Mouse (Mus musculus) limb, embryonic 14.5 days (tissue): ENCODE measurements at regions not wholly inside any gene's neighbourhood (a gene's known extent, or its start where the extent isn't known, plus 50 kb on each side); places are given as distances from the start of the nearest gene placed in this dataset.

Experiments
- ATAC-seq: fragments of 200-750 bp; cut with Nextera tagmentation; 2 replicates; pipeline ENCODE4 v1.8.0; 2017; ENCODE audit warnings: low read depth, moderate number of reproducible peaks, moderate TSS enrichment; ENCODE audit not compliant: low FRiP score
- DNase-seq: peaks from one replicate; pipeline ENCODE4 v3.0.0-alpha.2; 2015; ENCODE audit warnings: low spot score
- H3K27ac ChIP-seq: fragments of 300-500 bp; sonication (generic); replicated peaks from 2 replicates; pipeline ENCODE4 v1.5.1; 2014; ENCODE audit warnings: low read depth, mild to moderate bottlenecking, low read length, moderate library complexity, mixed read lengths
- H3K27me3 ChIP-seq: fragments of 300-500 bp; sonication (generic); 2 replicates; pipeline ENCODE4 v1.6.1; 2014; ENCODE audit warnings: low read length, mixed read lengths; ENCODE audit not compliant: control insufficient read depth, insufficient read depth
- H3K36me3 ChIP-seq: fragments of 300-500 bp; sonication (generic); 2 replicates; pipeline ENCODE4 v1.6.1; 2014; ENCODE audit warnings: mild to moderate bottlenecking, low read length, moderate library complexity, mixed read lengths; ENCODE audit not compliant: control insufficient read depth, insufficient read depth
- H3K4me1 ChIP-seq: fragments of 300-500 bp; sonication (generic); 2 replicates; pipeline ENCODE4 v1.6.1; 2014; ENCODE audit warnings: antibody characterized with exemption, low read length, mixed read lengths; ENCODE audit not compliant: control insufficient read depth, insufficient read depth
- H3K4me2 ChIP-seq: fragments of 300-500 bp; sonication (generic); replicated peaks from 2 replicates; pipeline ENCODE4 v1.6.1; 2014; ENCODE audit warnings: low read depth, mild to moderate bottlenecking, low read length, moderate library complexity; ENCODE audit not compliant: severe bottlenecking
- H3K4me3 ChIP-seq: fragments of 300-500 bp; sonication (generic); replicated peaks from 2 replicates; pipeline ENCODE4 v1.5.1; 2014; ENCODE audit warnings: low read length
- H3K9ac ChIP-seq: fragments of 300-500 bp; sonication (generic); 2 replicates; pipeline ENCODE4 v1.6.1; 2014; ENCODE audit warnings: mild to moderate bottlenecking, low read depth, low read length, moderate library complexity; ENCODE audit not compliant: severe bottlenecking
- H3K9me3 ChIP-seq: fragments of 300-500 bp; sonication (generic); 2 replicates; pipeline ENCODE4 v1.6.1; 2016; ENCODE audit warnings: low read length; ENCODE audit not compliant: control insufficient read depth
- POLR2A ChIP-seq: fragments of 200-500 bp; IDR thresholded peaks from 2 replicates; pipeline ENCODE4 v1.8.0; 2012; ENCODE audit warnings: inconsistent platforms, mild to moderate bottlenecking, moderate library complexity, borderline replicate concordance; ENCODE audit not compliant: insufficient read depth, insufficient read length; ENCODE audit errors: extremely low read depth
- WGBS: fragments of 180-500 bp; shearing (Covaris S2); extraction: QIAGEN DNeasy Blood & Tissue Kit; methylation state at CpG from one replicate; pipeline ENCODE4 v1.1.7; 2014; 5-methylcytosine and 5-hydroxymethylcytosine counted together

DNA sequence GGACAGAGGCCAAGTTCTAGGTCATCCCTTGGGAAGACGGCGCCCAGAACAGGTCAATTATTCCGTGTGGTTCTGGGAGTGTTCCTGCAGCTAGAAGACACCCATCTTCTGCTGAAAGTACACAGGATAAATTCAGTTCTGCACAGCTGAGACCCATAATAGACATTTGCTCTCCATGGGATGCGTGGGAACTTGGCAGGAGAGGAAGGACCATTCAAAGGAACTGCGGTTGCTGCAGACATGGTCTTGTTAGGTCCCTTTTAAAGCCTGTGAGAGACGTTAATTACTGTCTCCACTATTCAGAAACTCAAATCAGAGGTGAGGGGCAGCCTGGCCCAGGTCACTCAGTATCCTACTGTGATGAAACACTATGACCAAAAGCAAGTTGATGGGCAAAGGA is 130.4 kb downstream of the Cdc5l start:
- WGBS = 85% methylated on average over 6 of the region's 6 CpGs
- ATAC-seq = no peak
- no peak for TF ChIP-seq POLR2A

DNA sequence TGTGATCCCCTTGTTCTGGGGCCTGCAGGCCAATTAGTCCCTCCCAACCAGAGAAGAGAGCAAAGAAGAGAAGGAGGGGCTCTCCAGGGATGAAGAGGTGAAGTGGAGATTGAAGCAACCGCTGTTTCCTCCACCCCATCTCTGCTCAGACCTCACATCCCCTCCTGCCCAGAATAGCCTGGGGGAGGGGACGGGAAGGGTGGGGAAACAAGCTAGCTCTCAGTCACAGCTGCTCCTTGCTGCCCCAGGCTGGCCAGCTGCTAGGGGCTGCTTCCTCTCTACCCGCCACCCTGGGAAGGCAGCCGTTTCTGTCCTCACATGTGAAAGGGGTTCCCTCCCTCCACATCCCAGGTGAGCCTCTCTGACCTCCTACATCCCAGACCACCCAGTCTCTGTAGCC is 135.2 kb downstream of the Cdc5l start:
- Histone ChIP-seq H3K9ac (no peak overlapping the region), H3K9me3 (no peaks in the 10 kb centered on the region), H3K27me3 (no peaks in the 10 kb centered on the region), H3K4me1 (peaks cover 10% of the 10 kb centered on the region; the same call in 1 of the 2 replicates), H3K4me2 (no peak overlapping the region), H3K27ac (0 out of 2 replicates have a peak overlapping the region, but pooled peaks have one; percentile 28), H3K4me3 (no peak overlapping the region), H3K36me3 (no peaks in the 10 kb centered on the region)
- 16% methylated on average over 4 of the region's 4 CpGs for WGBS
- TF ChIP-seq POLR2A = no peak
- DNase-seq = no peak
- peak; percentile 73 for ATAC-seq

More for the DNA sequence above, 130.4 kb downstream of the Cdc5l start:
- H3K9me3 ChIP-seq = no peaks in the 10 kb centered on the region
- no peak overlapping the region for H3K4me2 ChIP-seq
- 0 out of 2 replicates have a peak, but pooled peaks cover 5% of the 10 kb centered on the region for H3K27me3 ChIP-seq
- H3K4me1 ChIP-seq = peaks cover 15% of the 10 kb centered on the region; the same call in 1 of the 2 replicates
- H3K36me3 ChIP-seq = no peaks in the 10 kb centered on the region
- H3K4me3 ChIP-seq = no peak overlapping the region
- no peak for DNase-seq
- no peak overlapping the region for H3K27ac ChIP-seq
- no peak overlapping the region for H3K9ac ChIP-seq

DNA sequence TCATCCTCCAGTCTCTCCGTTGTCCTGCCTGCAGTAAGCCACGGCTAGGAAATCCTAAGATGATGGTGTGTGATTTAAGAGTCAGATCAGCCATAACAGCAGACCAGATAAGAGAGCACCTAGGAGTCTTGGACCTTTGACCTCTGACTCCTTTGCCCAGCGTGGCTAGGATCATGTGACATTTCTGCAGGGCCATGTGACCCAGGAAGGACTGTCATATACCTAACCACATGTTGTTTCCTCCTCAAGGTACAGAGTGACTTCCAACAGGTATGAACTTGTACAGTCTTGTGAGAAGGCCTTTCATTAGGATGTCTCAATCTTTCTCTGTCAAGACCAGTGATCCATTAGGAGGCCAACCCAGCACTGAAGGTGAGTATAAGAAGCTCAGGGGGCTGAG is 135.7 kb downstream of the Cdc5l start:
- no peaks in the 10 kb centered on the region for H3K9me3 ChIP-seq
- WGBS = 65% methylated on average over 3 of the region's 3 CpGs
- no peaks in the 10 kb centered on the region for H3K36me3 ChIP-seq
- no peak for DNase-seq
- H3K4me2 ChIP-seq = no peak overlapping the region
- H3K4me3 ChIP-seq = no peak overlapping the region
- no peak for TF ChIP-seq POLR2A
- no peak overlapping the region for H3K27ac ChIP-seq
- H3K27me3 ChIP-seq = no peaks in the 10 kb centered on the region
- no peak overlapping the region for H3K9ac ChIP-seq
- H3K4me1 ChIP-seq = peaks cover 12% of the 10 kb centered on the region; the same call in 1 of the 2 replicates
- ATAC-seq = no peak

DNA sequence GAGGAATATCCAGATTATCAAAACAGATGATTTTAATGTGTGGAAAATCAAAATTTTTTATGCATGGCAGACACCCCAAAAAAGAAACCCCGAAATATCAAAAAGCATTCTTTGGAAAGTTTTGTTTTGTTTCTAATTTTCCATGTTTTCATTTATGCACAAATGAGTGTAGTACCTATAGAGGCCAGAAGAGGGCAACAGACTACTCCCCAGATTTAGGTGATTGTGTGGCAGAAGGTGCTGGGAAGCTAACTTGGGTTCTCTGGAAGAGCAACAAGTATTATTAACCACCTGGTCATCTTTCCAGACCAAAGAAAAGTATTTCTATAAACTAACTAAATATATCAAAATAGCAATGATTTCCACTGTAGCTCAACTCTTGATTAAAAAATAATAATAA is 137.2 kb downstream of the Cdc5l start:
- TF ChIP-seq POLR2A = no peak
- ATAC-seq (no peak), DNase-seq (no peak)
- H3K9ac ChIP-seq = no peak overlapping the region
- no peaks in the 10 kb centered on the region for H3K9me3 ChIP-seq
- no peaks in the 10 kb centered on the region for H3K36me3 ChIP-seq
- no peak overlapping the region for H3K4me2 ChIP-seq
- H3K4me3 ChIP-seq = no peak overlapping the region
- H3K4me1 ChIP-seq = peaks cover 16% of the 10 kb centered on the region; the same call in 1 of the 2 replicates
- H3K27ac ChIP-seq = no peak overlapping the region
- H3K27me3 ChIP-seq = no peaks in the 10 kb centered on the region
- 81% methylated on average over 1 of the region's 1 CpGs for WGBS

DNA sequence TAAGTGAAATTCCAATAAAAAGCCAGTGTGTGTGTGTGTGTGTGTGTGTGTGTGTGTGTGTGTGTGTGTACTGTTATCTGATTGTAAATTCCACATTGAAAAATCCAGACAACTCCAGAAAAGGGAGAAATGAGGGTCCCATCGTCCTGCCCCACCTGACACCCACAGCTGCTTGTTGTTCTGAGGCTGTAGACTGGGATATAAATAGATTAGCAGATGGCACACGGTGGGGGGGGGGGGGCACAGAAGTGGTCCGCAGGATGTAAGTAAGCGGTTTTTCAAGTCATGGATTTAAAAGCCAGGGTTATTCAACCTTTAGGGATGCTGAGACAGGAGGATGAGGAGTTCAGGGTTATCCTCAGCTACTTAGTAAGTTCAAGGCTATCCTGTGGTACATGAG is 138.7 kb downstream of the Cdc5l start:
- H3K36me3 ChIP-seq = no peaks in the 10 kb centered on the region
- no peak for ATAC-seq
- no peak overlapping the region for H3K27ac ChIP-seq

More for the DNA sequence above, 138.7 kb downstream of the Cdc5l start:
- no peak overlapping the region for H3K4me3 ChIP-seq
- no peaks in the 10 kb centered on the region for H3K27me3 ChIP-seq
- TF ChIP-seq POLR2A = no peak
- H3K4me1 ChIP-seq = peaks cover 16% of the 10 kb centered on the region; the same call in 1 of the 2 replicates
- no peak overlapping the region for H3K4me2 ChIP-seq
- WGBS = 48% methylated on average over 4 of the region's 4 CpGs
- H3K9me3 ChIP-seq = no peaks in the 10 kb centered on the region
- no peak overlapping the region for H3K9ac ChIP-seq
- no peak for DNase-seq
